Mouse (Mus musculus): ENCODE measurements around the gene 1700016D06Rik.

DNA sequence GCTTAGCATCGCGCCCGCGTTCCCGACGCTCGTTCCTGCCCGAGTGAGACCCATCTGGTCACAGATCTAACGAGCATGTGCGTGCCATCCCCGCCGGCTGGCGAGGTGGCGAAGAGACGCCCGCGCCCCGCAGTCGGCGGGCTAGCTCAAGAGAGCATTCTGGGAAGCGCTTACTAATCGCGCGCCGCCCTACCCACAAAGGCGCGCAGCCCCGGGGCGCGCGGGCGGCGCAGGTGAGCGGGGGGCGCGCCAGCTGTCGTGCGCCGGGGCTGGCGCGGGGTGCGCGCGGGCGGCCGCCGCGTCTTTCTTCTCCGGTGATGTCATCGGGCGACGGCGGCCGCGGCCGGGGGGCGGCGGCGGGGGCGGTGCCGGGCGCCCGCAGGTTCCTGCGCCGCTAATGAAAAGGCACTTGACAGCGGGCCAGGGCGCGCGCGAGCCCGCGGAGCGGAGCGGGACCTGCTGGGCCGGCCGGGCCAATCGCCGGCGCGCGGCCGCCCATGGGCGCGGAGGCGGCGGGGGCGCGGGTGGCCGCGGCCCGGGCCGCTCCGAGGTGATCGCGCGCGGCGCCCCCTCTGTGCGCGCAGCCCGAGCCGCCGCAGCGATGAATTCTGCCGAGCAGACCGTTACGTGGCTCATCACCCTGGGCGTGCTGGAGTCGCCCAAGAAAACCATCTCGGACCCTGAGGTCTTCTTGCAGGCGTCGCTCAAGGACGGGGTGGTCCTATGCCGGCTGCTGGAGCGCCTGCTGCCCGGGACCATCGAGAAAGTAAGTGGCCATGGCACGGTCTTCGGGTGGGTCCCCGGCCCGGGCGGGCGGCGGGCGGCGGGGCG, 27.0 kb upstream of the 1700016D06Rik start, which contains the start of gene Arhgef7:
- no peak for TF ChIP-seq CTCF (IDR thresholded peaks at IDR 0.05; ENCODE audit: borderline replicate concordance, insufficient read depth, low read length)
- no peak for TF ChIP-seq POLR2A (IDR thresholded peaks at IDR 0.05; ENCODE audit: low read depth, low read length)
